Mouse (Mus musculus): Measurements from ENCODE around the gene Neu3. TPM values are rescaled to one million over a fixed set of nuclear protein-coding genes. Genes with fewer than 3 reads are reported as not detected.

Neu3 gene
- total and polyA plus RNA-seq, 3 experiments: 3.1 to 3.5 TPM; not detected in 1

DNA sequence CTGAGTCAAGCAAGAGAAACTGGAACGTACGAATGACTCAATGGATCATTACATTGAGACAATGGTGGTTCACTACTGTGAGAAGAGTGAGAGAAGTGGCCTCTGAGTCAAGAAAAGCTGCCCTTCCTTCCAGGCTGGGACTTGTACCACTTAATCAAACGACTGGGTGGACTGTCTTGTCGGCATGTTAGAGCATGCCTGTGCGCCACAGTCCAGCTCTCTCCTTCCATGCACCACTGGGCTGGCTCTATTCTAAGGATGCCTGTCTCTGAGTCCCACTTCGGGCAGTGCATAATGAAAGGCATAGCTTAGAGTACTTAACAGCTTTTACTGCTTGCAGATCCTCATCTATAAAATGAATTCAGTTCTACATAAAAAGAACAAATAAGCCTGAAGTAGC lies 2.1 kb downstream of the Neu3 start:
- H3K79me2 ChIP-seq (ENCODE audit: control insufficient read depth, insufficient read depth, low read length, poor library complexity): no peaks in the 10 kb centered on the region; the same call in 1 of the 2 replicates
- no peaks in the 10 kb centered on the region for H3K9me3 ChIP-seq (replicated peaks; ENCODE audit: insufficient read depth, low read length)
- H3K27ac ChIP-seq (ENCODE audit: control insufficient read depth, low read depth, low read length): no peak overlapping the region
- no peak overlapping the region for H3K4me3 ChIP-seq (ENCODE audit: control insufficient read depth in 1 of 2, insufficient read depth in 1 of 2, low read depth in 2 of 2, low read length in 2 of 2)
- peaks cover 0 to 44% of the 10 kb centered on the region in 2 experiments; a peak in 2 of 4 replicates for H3K36me3 ChIP-seq (ENCODE audit: control insufficient read depth in 1 of 2, insufficient read depth in 2 of 2, low read length in 2 of 2)
- H3K4me1 ChIP-seq (ENCODE audit: control insufficient read depth in 1 of 2, insufficient read depth in 2 of 2, low read length in 2 of 2): peaks cover 31 to 48% of the 10 kb centered on the region in 2 experiments
- H3K9ac ChIP-seq (ENCODE audit: control insufficient read depth, low read depth, low read length, poor library complexity, severe bottlenecking): no peak overlapping the region
- TF ChIP-seq UBTF (IDR thresholded peaks at IDR 0.05; ENCODE audit: borderline replicate concordance, insufficient read depth, low read depth, low read length) (no peak), POLR2AphosphoS2 (IDR thresholded peaks at IDR 0.05; ENCODE audit: low read length) (no peak), MXI1 (IDR thresholded peaks at IDR 0.05; ENCODE audit: low read depth, low read length) (no peak), MAFK (IDR thresholded peaks at IDR 0.05; ENCODE audit: borderline replicate concordance, low read depth, low read length) (no peak), HCFC1 (IDR thresholded peaks at IDR 0.05; ENCODE audit: low read depth, low read length) (no peak), RCOR1 (IDR thresholded peaks at IDR 0.05; ENCODE audit: low read depth, low read length) (no peak), CHD2 (IDR thresholded peaks at IDR 0.05; ENCODE audit: low read length) (no peak), SMC3 (IDR thresholded peaks at IDR 0.05; ENCODE audit: low read depth, low read length) (no peak), ELF1 (IDR thresholded peaks at IDR 0.05; ENCODE audit: low read depth, low read length) (no peak), GABPA (IDR thresholded peaks at IDR 0.05; ENCODE audit: low read depth, low read length) (no peak), EP300 (IDR thresholded peaks at IDR 0.05; ENCODE audit: low read depth in 1 of 2, low read length in 2 of 2) (no peak), TCF12 (IDR thresholded peaks at IDR 0.05; ENCODE audit: low read depth, low read length) (no peak), NRF1 (IDR thresholded peaks at IDR 0.05; ENCODE audit: insufficient read depth, low read depth, low read length, poor library complexity, severe bottlenecking) (no peak), RAD21 (IDR thresholded peaks at IDR 0.05; ENCODE audit: low read depth, low read length) (no peak), USF2 (IDR thresholded peaks at IDR 0.05; ENCODE audit: borderline replicate concordance in 1 of 2, insufficient read depth in 1 of 2, low read depth in 1 of 2, low read length in 2 of 2) (no peak), KAT2A (conservative IDR thresholded peaks at IDR 0.05; ENCODE audit: low read depth, low read length) (no peak), POLR2A (IDR thresholded peaks at IDR 0.05; ENCODE audit: control insufficient read depth in 1 of 2, insufficient read depth in 1 of 2, low read depth in 1 of 2, low read length in 2 of 2, poor library complexity in 1 of 2) (no peak), ZC3H11A (IDR thresholded peaks at IDR 0.05; ENCODE audit: low read depth, low read length) (no peak)
- no peak for DNase-seq (ENCODE audit: low read depth, low spot score)
- H3K27me3 ChIP-seq (ENCODE audit: control insufficient read depth in 1 of 2, insufficient read depth in 2 of 2, low read length in 2 of 2): no peaks in the 10 kb centered on the region

DNA sequence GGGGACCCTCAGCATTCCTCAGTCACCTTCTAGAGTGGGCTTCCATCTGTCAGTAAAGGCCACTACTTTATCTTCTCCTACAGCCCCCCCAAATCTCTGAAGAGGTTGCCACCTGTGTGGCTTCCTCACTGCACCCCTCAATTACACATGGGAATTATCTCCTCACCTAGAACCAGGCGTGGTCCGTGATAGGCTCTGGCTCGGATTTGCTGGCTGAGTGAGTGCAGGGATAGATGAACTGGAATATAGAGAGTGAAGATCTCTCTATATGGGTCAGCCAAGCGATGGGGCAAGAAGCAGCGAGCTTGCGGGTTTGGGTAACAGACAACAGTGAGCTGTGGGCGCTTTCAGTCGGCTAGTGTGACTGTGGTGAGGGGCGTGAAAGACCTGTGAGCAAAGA lies 2.7 kb downstream of the Neu3 start:
- no peak for DNase-seq (ENCODE audit: low read depth, low spot score)
- Histone ChIP-seq H3K27me3 (ENCODE audit: control insufficient read depth in 1 of 2, insufficient read depth in 2 of 2, low read length in 2 of 2) (no peaks in the 10 kb centered on the region), H3K36me3 (ENCODE audit: control insufficient read depth in 1 of 2, insufficient read depth in 2 of 2, low read length in 2 of 2) (peaks cover 0 to 44% of the 10 kb centered on the region in 2 experiments; a peak in 2 of 4 replicates), H3K4me3 (ENCODE audit: control insufficient read depth in 1 of 2, insufficient read depth in 1 of 2, low read depth in 2 of 2, low read length in 2 of 2) (no peak overlapping the region), H3K9ac (ENCODE audit: control insufficient read depth, low read depth, low read length, poor library complexity, severe bottlenecking) (peak overlapping the region; percentile 4; the same call in 1 of the 2 replicates), H3K27ac (ENCODE audit: control insufficient read depth, low read depth, low read length) (peak overlapping the region; percentile 83), H3K4me1 (ENCODE audit: control insufficient read depth in 1 of 2, insufficient read depth in 2 of 2, low read length in 2 of 2) (peaks cover 31 to 48% of the 10 kb centered on the region in 2 experiments), H3K9me3 (replicated peaks; ENCODE audit: insufficient read depth, low read length) (no peaks in the 10 kb centered on the region), H3K79me2 (ENCODE audit: control insufficient read depth, insufficient read depth, low read length, poor library complexity) (no peaks in the 10 kb centered on the region; the same call in 1 of the 2 replicates)
- no peak for TF ChIP-seq TAL1 (IDR thresholded peaks at IDR 0.05; ENCODE audit: low read length)
- TF ChIP-seq MAZ (IDR thresholded peaks at IDR 0.05; ENCODE audit: low read depth, low read length): 0 out of 2 replicates have a peak, but pooled peaks have one; percentile 8
- TF ChIP-seq NELFE (IDR thresholded peaks at IDR 0.05; ENCODE audit: low read depth, low read length): no peak
